In the genomic region with DNA sequence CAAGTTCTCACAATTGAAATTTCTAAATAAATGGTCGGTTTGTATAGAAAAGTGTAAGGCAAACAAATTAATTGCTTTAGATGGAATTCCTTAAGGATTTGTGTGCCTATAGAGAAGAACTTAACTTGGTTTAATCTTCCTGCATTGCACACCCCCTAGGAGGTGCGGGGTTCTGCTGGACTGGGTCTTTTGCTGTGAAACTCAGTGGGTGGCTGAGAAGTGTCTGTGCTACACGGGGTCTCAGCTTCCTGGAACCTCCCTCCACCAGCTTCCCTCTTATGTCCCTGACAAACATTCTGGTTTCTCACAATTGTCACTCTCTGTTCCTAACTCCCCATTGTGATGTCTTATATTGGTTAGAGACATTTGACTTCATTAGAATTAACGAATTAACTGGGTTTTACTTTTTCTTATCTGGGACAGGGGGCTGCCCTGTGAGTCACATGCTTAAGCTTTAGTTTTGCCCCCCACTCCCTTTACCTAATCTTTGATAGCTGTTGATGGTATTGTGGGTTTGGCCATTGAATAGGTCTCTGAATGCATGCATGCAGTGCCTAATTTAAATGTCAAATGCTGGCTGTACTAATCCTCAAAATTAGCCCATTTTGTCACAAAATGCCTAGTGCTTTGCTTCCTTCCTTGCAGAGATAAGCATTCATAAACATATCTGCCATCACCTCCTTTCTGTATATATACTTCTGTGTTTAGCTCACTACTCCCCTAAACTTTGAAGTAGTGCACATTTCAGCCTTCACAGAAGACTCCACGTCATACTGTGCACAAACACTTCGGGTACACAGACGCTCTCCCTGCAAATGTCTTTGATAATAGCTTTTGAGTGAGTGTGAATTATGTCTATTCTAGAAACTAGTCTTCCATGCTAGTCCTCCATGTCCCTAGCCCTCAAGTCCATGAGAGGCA, we compare ENCODE assay signal across 17 mouse cellular contexts. TPM values are rescaled to one million over a fixed set of nuclear protein-coding genes. Genes with fewer than 3 reads are reported as not detected.
A peak's percentile ranks its signal among the peaks of the same experiment; 100 is the strongest.
DNase-seq lines count a peak whose midpoint lies in the region; ATAC-seq and TF ChIP-seq lines count a peak whose summit lies in the region.
"Had no signal": no experiment of that assay in that cellular context is flagged by ENCODE, and none has a peak within 500 bp of the region (broad histone marks: within the 10 kb centered on the region; RNA-seq: fewer than 3 reads in every experiment).

No protein-coding gene starts in this region.

- TF ChIP-seq CTCF in gastrocnemius, adult 2 months (IDR thresholded peaks at IDR 0.05): no peak

- no peak for DNase-seq in gastrocnemius, adult 2 months
- no peak for DNase-seq in gastrocnemius, postnatal 25 days
- no peak for DNase-seq in heart, adult 18-20 months
- DNase-seq in CD4-positive helper T cell, adult 2 months (ENCODE audit: low read depth, low spot score): peak; percentile 11
- no peak for DNase-seq in forebrain, embryonic 14.5 days (ENCODE audit: low spot score)
- DNase-seq: cerebellum, adult 2 months; cerebellum, postnatal 36 days; kidney, adult 18-20 months; spleen, adult 18-20 months had no signal

- no peaks in the 10 kb centered on the region for H3K27me3 ChIP-seq in heart, embryonic 15.5 days
- H3K27me3 ChIP-seq in forebrain, embryonic 14.5 days (replicated peaks; ENCODE audit: control insufficient read depth, insufficient read depth, low read length): no peaks in the 10 kb centered on the region
- no peaks in the 10 kb centered on the region for H3K27me3 ChIP-seq in kidney, embryonic 16.5 days (ENCODE audit: insufficient read depth, low read length)
- H3K27me3 ChIP-seq: embryonic facial prominence, embryonic 15.5 days; liver, embryonic 12.5 days; neural tube, embryonic 15.5 days had no signal

- no peak for ATAC-seq in heart, embryonic 15.5 days (replicated peaks; ENCODE audit: insufficient number of reproducible peaks, insufficient read depth, low FRiP score, low read depth)
- peak; percentile 58 for ATAC-seq in forebrain, embryonic 14.5 days
- no peak for ATAC-seq in kidney, embryonic 16.5 days (ENCODE audit: low FRiP score, low TSS enrichment)
- ATAC-seq: liver, embryonic 12.5 days had no signal

- no peak overlapping the region for H3K9ac ChIP-seq in heart, embryonic 15.5 days
- no peak overlapping the region for H3K9ac ChIP-seq in forebrain, embryonic 14.5 days (ENCODE audit: low read length)
- H3K9ac ChIP-seq in kidney, embryonic 16.5 days (replicated peaks; ENCODE audit: low read length): no peak overlapping the region
- H3K9ac ChIP-seq: embryonic facial prominence, embryonic 15.5 days; limb, embryonic 12.5 days; liver, embryonic 12.5 days; midbrain, embryonic 12.5 days; neural tube, embryonic 15.5 days had no signal

- H3K4me2 ChIP-seq in heart, embryonic 15.5 days: no peak overlapping the region
- H3K4me2 ChIP-seq in forebrain, embryonic 14.5 days (ENCODE audit: low read length): no peak overlapping the region
- H3K4me2 ChIP-seq in kidney, embryonic 16.5 days (replicated peaks; ENCODE audit: low read depth, low read length): no peak overlapping the region
- H3K4me2 ChIP-seq: embryonic facial prominence, embryonic 15.5 days; liver, embryonic 12.5 days; midbrain, embryonic 12.5 days; neural tube, embryonic 15.5 days had no signal

- no peak overlapping the region for H3K4me3 ChIP-seq in gastrocnemius, adult 2 months
- no peak overlapping the region for H3K4me3 ChIP-seq in heart, embryonic 15.5 days
- H3K4me3 ChIP-seq in forebrain, embryonic 14.5 days (ENCODE audit: low read depth, low read length): no peak overlapping the region
- H3K4me3 ChIP-seq in kidney, embryonic 16.5 days (ENCODE audit: low read length): no peak overlapping the region
- H3K4me3 ChIP-seq: embryonic facial prominence, embryonic 15.5 days; limb, embryonic 12.5 days; liver, embryonic 12.5 days; midbrain, embryonic 12.5 days; neural tube, embryonic 15.5 days had no signal

- 48% methylated on average over 7 of the region's 7 CpGs for WGBS in heart, embryonic 15.5 days
- WGBS in forebrain, embryonic 14.5 days: 5% methylated on average over 7 of the region's 7 CpGs
- WGBS in kidney, embryonic 16.5 days: 56% methylated on average over 7 of the region's 7 CpGs

- H3K4me1 ChIP-seq in heart, embryonic 15.5 days (replicated peaks): peaks cover 29% of the 10 kb centered on the region
- peaks cover 10% of the 10 kb centered on the region for H3K4me1 ChIP-seq in forebrain, embryonic 14.5 days (ENCODE audit: control insufficient read depth, insufficient read depth, low read length)
- H3K4me1 ChIP-seq in kidney, embryonic 16.5 days (ENCODE audit: insufficient read depth, low read length): 0 out of 2 replicates have a peak, but pooled peaks cover 2% of the 10 kb centered on the region
- H3K4me1 ChIP-seq: embryonic facial prominence, embryonic 15.5 days; liver, embryonic 12.5 days had no signal

- 0 out of 2 replicates have a peak overlapping the region, but pooled peaks have one; percentile 16 for H3K27ac ChIP-seq in gastrocnemius, adult 2 months
- peak overlapping the region; percentile 45; the same call in 1 of the 2 replicates for H3K27ac ChIP-seq in heart, embryonic 15.5 days
- no peak overlapping the region for H3K27ac ChIP-seq in forebrain, embryonic 14.5 days (ENCODE audit: low read depth, low read length)
- no peak overlapping the region for H3K27ac ChIP-seq in kidney, embryonic 16.5 days (ENCODE audit: low read length)
- H3K27ac ChIP-seq: embryonic facial prominence, embryonic 15.5 days; limb, embryonic 12.5 days; liver, embryonic 12.5 days; macrophage; midbrain, embryonic 12.5 days; neural tube, embryonic 15.5 days had no signal

- H3K9me3 ChIP-seq in heart, embryonic 15.5 days (replicated peaks): no peaks in the 10 kb centered on the region
- no peaks in the 10 kb centered on the region for H3K9me3 ChIP-seq in forebrain, embryonic 14.5 days (replicated peaks; ENCODE audit: control insufficient read depth, low read length)
- no peaks in the 10 kb centered on the region for H3K9me3 ChIP-seq in kidney, embryonic 16.5 days (ENCODE audit: low read length)
- H3K9me3 ChIP-seq: embryonic facial prominence, embryonic 15.5 days; limb, embryonic 12.5 days; liver, embryonic 12.5 days; midbrain, embryonic 12.5 days; neural tube, embryonic 15.5 days had no signal

- intact Hi-C loops in gastrocnemius, adult 2 months (cut with DNase I): loop anchor here (5.0 kb wide), 2 partner anchors 37 to 52 kb away; no protein-coding TSS in a partner anchor

- H3K36me3 ChIP-seq in heart, embryonic 15.5 days: no peaks in the 10 kb centered on the region
- H3K36me3 ChIP-seq in forebrain, embryonic 14.5 days (ENCODE audit: control insufficient read depth, insufficient read depth, low read length): no peaks in the 10 kb centered on the region
- no peaks in the 10 kb centered on the region for H3K36me3 ChIP-seq in kidney, embryonic 16.5 days (ENCODE audit: insufficient read depth, low read length)
- H3K36me3 ChIP-seq: embryonic facial prominence, embryonic 15.5 days; limb, embryonic 12.5 days; liver, embryonic 12.5 days; midbrain, embryonic 12.5 days; neural tube, embryonic 15.5 days had no signal

RNA-seq across cellular contexts. Expression of a gene that starts 7.3 kb away (rescaled TPM):
- total RNA-seq in gastrocnemius, adult 2 months (2021): 10 to 100 TPM in 1 of 2 experiments, 1 to 10 TPM in 1; 8.1 to 16.8 TPM
- 10 to 100 TPM; 13.0 to 17.5 TPM for total RNA-seq in gastrocnemius, postnatal 25 days (2021)
- 7.5 and 9.4 TPM in 2 replicates for polyA plus RNA-seq in heart, embryonic 15.5 days (2015; fragmentation: Nextera tagmentation; extraction: Ambion mirVana)
- total RNA-seq in heart, adult 18-20 months (2021): 10 to 100 TPM; 27.3 to 43.5 TPM
- 1.7 and 1.8 TPM in 2 replicates for polyA plus RNA-seq in forebrain, embryonic 14.5 days (2014; fragmentation: Nextera tagmentation; extraction: Ambion mirVana)
- 1.4 TPM in 2 replicates for polyA plus RNA-seq in kidney, embryonic 16.5 days (2015; fragmentation: Nextera tagmentation; extraction: Ambion mirVana)

Comparison
In these comparisons a context has a peak if more than half of its experiments do, and no peak if none do; other contexts are left out.
1. H3K27ac ChIP-seq: peak in gastrocnemius, adult 2 months (single experiment) and heart, embryonic 15.5 days (single experiment); none in forebrain, embryonic 14.5 days (single experiment) and kidney, embryonic 16.5 days (single experiment).